Mouse (Mus musculus) spleen, adult 2 months (tissue): ENCODE measurements around the gene Frmd8.

Experiments used
- CTCF ChIP-seq: fragments of 200-500 bp; IDR thresholded peaks from 2 replicates; pipeline ENCODE4 v1.5.1; 2011; ENCODE audit warnings: mild to moderate bottlenecking, inconsistent platforms; ENCODE audit not compliant: insufficient read depth, insufficient read length, insufficient replicate concordance; ENCODE audit errors: extremely low read depth
- POLR2A ChIP-seq: fragments of 200-500 bp; IDR thresholded peaks from 2 replicates; pipeline ENCODE4 v1.6.1; 2011; ENCODE audit warnings: low read depth, low read length, inconsistent platforms

DNA sequence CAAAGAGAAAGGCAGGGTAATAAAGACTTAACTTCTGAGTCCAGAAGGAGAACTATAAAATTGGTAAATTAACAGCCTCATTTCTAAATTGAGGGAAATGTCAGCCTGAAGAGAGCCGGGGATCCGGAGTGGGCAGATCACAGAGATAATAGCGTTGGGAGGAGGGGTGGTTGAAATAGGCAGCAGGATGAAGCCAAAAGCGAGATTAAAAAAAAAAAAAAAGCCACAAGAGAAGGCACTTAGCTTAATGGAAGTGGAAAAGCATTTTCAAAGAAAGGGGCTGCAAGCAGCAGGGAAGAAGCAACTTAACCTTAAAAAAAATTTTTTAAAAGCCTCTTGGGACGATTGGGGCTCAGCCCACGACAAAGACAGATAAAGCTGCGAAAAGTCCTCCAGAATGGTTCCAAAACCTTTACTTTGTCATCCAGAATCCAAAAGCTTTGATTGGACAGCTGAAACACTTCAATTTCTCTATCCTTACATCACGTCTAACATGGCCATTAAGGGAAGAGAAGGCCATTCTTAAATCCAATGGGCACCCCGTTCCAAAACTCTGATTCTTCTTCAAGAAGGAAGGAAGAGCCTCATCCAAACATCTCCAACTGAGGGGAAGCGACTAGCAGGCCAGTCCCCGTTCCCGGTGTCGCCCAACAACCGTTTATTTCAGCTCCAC, 36.5 kb upstream of the Frmd8 start:
- TF ChIP-seq CTCF = no peak
- TF ChIP-seq POLR2A = no peak
